Mouse (Mus musculus): ENCODE measurements at regions not wholly inside any gene's neighbourhood (a gene's known extent, or its start where the extent isn't known, plus 50 kb on each side); places are given as distances from the start of the nearest gene placed in this dataset.
A peak's percentile ranks its signal among the peaks of the same experiment; 100 is the strongest.

DNA sequence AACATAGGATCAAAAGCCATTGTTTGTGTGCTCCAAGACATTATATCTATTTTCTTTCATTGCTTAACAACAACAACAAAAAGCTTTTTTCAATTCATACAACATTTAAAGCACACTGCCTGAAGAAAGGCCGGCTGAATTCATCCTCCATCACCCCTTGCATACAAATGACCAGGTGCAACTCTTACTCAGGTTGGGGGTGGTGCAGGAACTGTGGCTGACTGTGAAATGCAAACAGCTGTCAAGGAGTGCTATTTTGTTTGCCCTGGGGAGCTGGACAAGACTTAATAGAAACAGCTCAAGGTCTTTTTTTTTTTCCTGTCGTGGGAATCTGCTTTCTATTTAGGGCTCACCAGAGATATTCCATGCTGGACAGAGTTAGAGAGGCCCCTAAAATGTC, 406.6 kb upstream of the Cldn34d start:
- DNase-seq (ENCODE audit: low spot score), result no peak

DNA sequence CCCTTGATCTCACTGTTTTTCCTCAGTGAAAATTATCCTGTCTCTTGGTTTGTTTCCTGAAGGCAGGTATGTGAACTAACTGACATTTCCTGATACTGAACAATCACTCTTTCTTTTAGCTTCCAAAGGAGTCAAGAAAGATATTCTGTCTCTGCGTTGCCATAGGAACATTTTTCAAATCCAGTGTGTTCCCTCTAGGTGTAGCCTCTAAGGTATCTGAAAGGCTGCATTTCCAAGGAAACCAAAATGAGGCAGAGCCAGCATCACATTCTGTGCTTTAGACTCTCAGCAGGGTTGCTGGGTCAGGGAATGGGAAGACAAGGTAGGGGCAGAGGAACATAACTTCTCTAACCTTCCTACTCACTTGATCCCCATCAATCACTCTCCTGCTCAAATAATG, 411.2 kb upstream of the Cldn34d start:
- DNase-seq (ENCODE audit: low spot score), result no peak

DNA sequence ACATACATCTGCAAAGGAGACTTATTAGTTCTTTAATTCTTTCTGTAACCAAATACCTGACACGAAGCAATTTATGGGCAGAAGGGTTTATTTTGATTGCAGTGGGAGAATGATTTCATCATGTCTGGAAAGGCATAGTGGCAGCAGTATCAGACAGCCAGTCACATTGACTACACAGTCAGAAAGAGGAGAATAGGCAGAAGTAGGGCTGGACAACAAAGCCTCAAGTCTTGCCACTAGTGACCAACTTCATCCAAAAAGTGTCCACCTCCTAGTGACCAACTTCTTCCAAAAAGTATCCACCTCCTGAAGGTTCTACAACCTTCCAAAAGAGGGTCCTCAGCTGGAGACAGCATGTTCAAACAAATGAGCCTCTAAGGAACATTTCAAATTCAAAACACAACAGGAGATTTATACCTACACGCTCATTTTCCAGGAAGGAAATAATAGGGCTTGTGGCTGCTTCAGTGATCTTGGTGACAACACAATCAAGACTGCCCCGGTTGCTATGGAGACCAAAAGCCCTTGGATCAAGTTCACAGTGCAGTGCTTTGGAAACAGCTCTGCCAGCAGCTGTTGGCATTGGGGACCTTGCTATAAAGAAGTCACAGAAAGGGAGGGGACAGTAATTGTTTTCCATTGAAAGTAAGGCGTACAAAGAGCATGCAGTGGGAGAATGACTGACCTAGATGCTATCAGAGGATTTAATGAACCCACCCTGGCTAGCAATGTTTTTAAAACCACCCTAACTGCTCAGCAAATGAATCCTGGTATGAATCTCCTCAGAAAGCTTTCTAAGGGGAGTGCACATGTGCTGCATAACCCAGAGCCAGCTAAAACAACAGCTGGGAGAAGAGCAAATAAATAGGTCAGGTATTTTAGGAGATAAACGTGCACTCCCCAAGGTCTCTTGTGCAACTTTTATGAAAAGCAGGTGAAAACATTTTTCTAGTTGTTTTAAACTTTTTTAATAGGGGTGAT, 448.0 kb upstream of the Cldn34d start:
- peak; percentile 21 for DNase-seq (ENCODE audit: low spot score)

DNA sequence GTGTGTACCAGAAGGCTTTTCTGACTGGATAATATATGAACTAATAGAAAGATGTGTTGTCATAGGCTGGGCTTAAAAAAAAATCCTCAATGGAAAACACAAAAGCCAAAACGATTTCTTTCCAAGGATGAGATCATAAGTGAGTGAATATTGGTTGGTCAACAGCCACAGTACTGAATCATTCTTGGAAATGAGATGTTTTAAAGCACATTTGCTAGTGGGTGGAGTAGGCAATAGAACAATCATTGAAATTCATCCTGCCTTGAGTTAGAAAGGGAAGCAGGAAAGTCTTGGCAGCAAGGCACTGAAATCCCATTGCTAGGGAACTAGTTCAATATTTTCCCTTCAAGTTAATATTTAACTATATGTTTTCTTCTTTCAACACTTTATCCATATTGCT, 449.3 kb upstream of the Cldn34d start:
- peak; percentile 11 for DNase-seq (ENCODE audit: low spot score)

DNA sequence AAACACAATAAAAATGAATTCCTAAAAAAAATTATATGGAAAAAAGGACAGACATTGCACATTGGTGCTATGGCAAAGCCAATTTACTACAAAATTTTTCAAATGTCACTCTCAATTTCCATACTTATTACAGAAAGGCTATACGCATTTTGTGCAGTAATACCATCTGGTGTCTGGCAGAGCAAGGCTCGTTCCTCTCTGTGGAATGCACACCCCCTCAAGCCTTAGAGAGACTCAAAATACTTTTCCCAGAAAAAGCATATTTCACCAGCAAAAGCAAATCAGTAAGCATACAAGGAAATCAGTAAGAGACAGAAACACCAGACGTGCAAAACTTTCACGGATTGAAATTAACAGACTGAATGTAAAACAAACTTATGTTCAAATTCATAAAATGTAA, 431.0 kb upstream of the Tbl1x start:
- DNase-seq (ENCODE audit: low spot score), result no peak

DNA sequence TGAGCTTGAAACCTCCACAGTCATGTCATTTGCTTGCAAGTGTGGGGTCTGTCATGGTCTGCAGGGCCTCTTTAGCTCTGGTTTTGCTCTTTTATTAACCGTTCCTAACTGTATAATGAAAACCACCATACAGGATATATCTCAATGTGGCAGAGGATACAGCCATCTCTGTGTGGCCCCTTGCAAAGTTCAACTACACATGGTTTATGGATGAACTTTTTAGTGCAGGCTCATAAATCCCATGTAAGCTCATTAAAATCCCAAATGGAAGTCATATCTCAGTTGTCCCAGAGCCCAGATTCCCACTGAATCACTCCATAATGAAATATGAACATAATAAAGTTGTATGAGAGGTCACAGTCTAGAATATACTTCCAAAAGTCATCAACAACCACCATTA, 428.1 kb upstream of the Tbl1x start:
- DNase-seq (ENCODE audit: low spot score), result no peak

DNA sequence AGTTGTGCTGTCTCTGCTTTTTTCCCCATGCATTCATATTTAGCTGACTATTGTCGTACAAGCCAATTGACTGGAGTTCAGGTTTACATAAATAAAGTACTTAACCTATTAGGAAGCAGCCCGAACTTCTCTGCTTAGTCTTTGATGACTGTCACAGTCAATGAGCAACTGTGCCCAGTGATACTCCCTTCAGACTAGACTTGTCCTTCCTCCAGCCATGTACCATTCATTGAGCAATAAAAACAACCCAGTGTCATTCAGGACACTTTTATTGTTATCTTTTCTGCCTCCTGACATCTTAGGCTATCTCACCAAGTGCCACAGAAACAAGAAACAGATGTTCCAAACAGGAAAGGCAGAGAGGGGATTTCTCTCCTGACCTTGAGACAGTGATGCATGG, 389.1 kb upstream of the Tbl1x start:
- DNase-seq (ENCODE audit: low spot score), result no peak

Data from gastrocnemius, adult 18-20 months (tissue).